Mouse (Mus musculus) neural tube, embryonic 14.5 days (tissue): Measurements from ENCODE around the gene Trim42. TPM values are rescaled to one million over a fixed set of nuclear protein-coding genes. Genes with fewer than 3 reads are reported as not detected.

Experiments
- ATAC-seq: fragments of 200-750 bp; cut with Nextera tagmentation; 2 replicates; pipeline ENCODE4 v1.8.0; 2017; ENCODE audit warnings: low read depth, mild to moderate bottlenecking, moderate TSS enrichment, moderate library complexity
- H3K27ac ChIP-seq: fragments of 300-500 bp; sonication (generic); 2 replicates; pipeline ENCODE4 v1.5.1; 2014; ENCODE audit warnings: low read depth, mild to moderate bottlenecking, control low read depth, low read length, moderate library complexity, mixed read lengths
- H3K27me3 ChIP-seq: fragments of 300-500 bp; sonication (generic); 2 replicates; pipeline ENCODE4 v1.6.1; 2014; ENCODE audit warnings: low read length; ENCODE audit not compliant: control insufficient read depth, insufficient read depth
- H3K36me3 ChIP-seq: fragments of 300-500 bp; sonication (generic); 2 replicates; pipeline ENCODE4 v1.6.1; 2014; ENCODE audit warnings: low read length, mixed read lengths; ENCODE audit not compliant: control insufficient read depth, insufficient read depth
- H3K4me1 ChIP-seq: fragments of 300-500 bp; sonication (generic); 2 replicates; pipeline ENCODE4 v1.6.1; 2014; ENCODE audit warnings: low read length; ENCODE audit not compliant: control insufficient read depth, insufficient read depth
- H3K4me2 ChIP-seq: fragments of 300-500 bp; sonication (generic); 2 replicates; pipeline ENCODE4 v1.6.1; 2014; ENCODE audit warnings: mild to moderate bottlenecking, low read depth, low read length, control low read depth
- H3K4me3 ChIP-seq: fragments of 300-500 bp; sonication (generic); 2 replicates; pipeline ENCODE4 v1.5.1; 2014; ENCODE audit warnings: low read depth, low read length, control low read depth, mixed read lengths
- H3K9ac ChIP-seq: fragments of 300-500 bp; sonication (generic); replicated peaks from 2 replicates; pipeline ENCODE4 v1.6.1; 2014; ENCODE audit warnings: low read depth, mild to moderate bottlenecking, control low read depth, low read length, mixed read lengths
- H3K9me3 ChIP-seq: fragments of 300-500 bp; sonication (generic); 2 replicates; pipeline ENCODE4 v1.6.1; 2016; ENCODE audit warnings: low read length; ENCODE audit not compliant: control insufficient read depth
- WGBS: fragments of 180-500 bp; shearing (Covaris S2); extraction: QIAGEN DNeasy Blood & Tissue Kit; methylation state at CpG from one replicate; pipeline ENCODE4 v1.1.7; 2014; 5-methylcytosine and 5-hydroxymethylcytosine counted together
- polyA plus RNA-seq: library from polyadenylated mRNA; unstranded; fragments of >200 nt; fragmentation: Nextera tagmentation; extraction: Ambion mirVana; gene quantifications from 2 replicates; pipeline ENCODE4 v1.2.1, GENCODE M21; 2014

The Trim42 gene
- polyA plus RNA-seq = not detected in 2 replicates

GRCm38 (mm10) chr9:97369591-97369990 is at the start of gene Trim42:
Trim42 (minus strand) TSS chr9:97369958.
- Histone ChIP-seq H3K27ac (no peak within 1 kb of the TSS), H3K4me3 (no peak within 1 kb of the TSS), H3K36me3 (no peaks in the 10 kb centered on the region), H3K4me2 (no peak within 1 kb of the TSS), H3K9me3 (no peaks in the 10 kb centered on the region), H3K4me1 (no peaks in the 10 kb centered on the region), H3K27me3 (no peaks in the 10 kb centered on the region), H3K9ac (no peak within 1 kb of the TSS)
- no peak for ATAC-seq
- 86% methylated on average over 7 of the region's 7 CpGs for WGBS

- no peak for ATAC-seq
- H3K4me1 ChIP-seq = no peaks in the 10 kb centered on the region
- 84% methylated on average over 6 of the region's 6 CpGs for WGBS
- H3K27ac ChIP-seq = no peak overlapping the region
- H3K27me3 ChIP-seq = no peaks in the 10 kb centered on the region
- no peak overlapping the region for H3K4me3 ChIP-seq
- no peaks in the 10 kb centered on the region for H3K9me3 ChIP-seq
- H3K4me2 ChIP-seq = no peak overlapping the region
- no peak overlapping the region for H3K9ac ChIP-seq
- H3K36me3 ChIP-seq = no peaks in the 10 kb centered on the region
Observed at GRCm38 (mm10) chr9:97414876-97415668, 45.3 kb upstream of the Trim42 start.

GRCm38 (mm10) chr9:97408142-97408541 is 38.4 kb upstream of the Trim42 start:
- no peak for ATAC-seq
- Histone ChIP-seq H3K4me1 (no peaks in the 10 kb centered on the region), H3K4me2 (no peak overlapping the region), H3K27ac (no peak overlapping the region), H3K36me3 (no peaks in the 10 kb centered on the region), H3K4me3 (no peak overlapping the region), H3K9me3 (no peaks in the 10 kb centered on the region), H3K9ac (no peak overlapping the region), H3K27me3 (no peaks in the 10 kb centered on the region)
- WGBS = 87% methylated on average over 2 of the region's 2 CpGs

GRCm38 (mm10) chr9:97356441-97356840 is 13.3 kb downstream of the Trim42 start:
- no peaks in the 10 kb centered on the region for H3K9me3 ChIP-seq
- no peak for ATAC-seq
- H3K4me3 ChIP-seq = no peak overlapping the region
- H3K27ac ChIP-seq = no peak overlapping the region
- H3K9ac ChIP-seq = no peak overlapping the region
- no peak overlapping the region for H3K4me2 ChIP-seq
- WGBS = 70% methylated on average over 6 of the region's 6 CpGs
- no peaks in the 10 kb centered on the region for H3K27me3 ChIP-seq
- H3K36me3 ChIP-seq = no peaks in the 10 kb centered on the region
- no peaks in the 10 kb centered on the region for H3K4me1 ChIP-seq

GRCm38 (mm10) chr9:97344767-97345297 is 24.9 kb downstream of the Trim42 start:
- WGBS = 55% methylated on average over 12 of the region's 12 CpGs
- ATAC-seq = peak; percentile 65; the same call in 1 of the 2 replicates

GRCm38 (mm10) chr9:97341772-97342171 is 28.0 kb downstream of the Trim42 start:
- no peak for ATAC-seq
- Histone ChIP-seq H3K4me1 (no peaks in the 10 kb centered on the region), H3K27me3 (no peaks in the 10 kb centered on the region), H3K9me3 (no peaks in the 10 kb centered on the region), H3K4me3 (no peak overlapping the region), H3K4me2 (no peak overlapping the region), H3K27ac (no peak overlapping the region), H3K36me3 (no peaks in the 10 kb centered on the region), H3K9ac (no peak overlapping the region)
- 68% methylated on average over 5 of the region's 5 CpGs for WGBS

More at GRCm38 (mm10) chr9:97344767-97345297, 24.9 kb downstream of the Trim42 start:
- Histone ChIP-seq H3K27me3 (no peaks in the 10 kb centered on the region), H3K9me3 (no peaks in the 10 kb centered on the region), H3K4me3 (no peak overlapping the region), H3K27ac (no peak overlapping the region), H3K4me2 (no peak overlapping the region), H3K36me3 (no peaks in the 10 kb centered on the region), H3K9ac (no peak overlapping the region), H3K4me1 (no peaks in the 10 kb centered on the region)

GRCm38 (mm10) chr9:97322846-97323245 is 46.9 kb downstream of the Trim42 start:
- no peak for ATAC-seq
- WGBS = 67% methylated on average over 3 of the region's 3 CpGs
- Histone ChIP-seq H3K4me1 (no peaks in the 10 kb centered on the region), H3K9ac (no peak overlapping the region), H3K4me2 (no peak overlapping the region), H3K9me3 (no peaks in the 10 kb centered on the region), H3K27me3 (no peaks in the 10 kb centered on the region), H3K27ac (no peak overlapping the region), H3K36me3 (no peaks in the 10 kb centered on the region), H3K4me3 (no peak overlapping the region)

GRCm38 (mm10) chr9:97322120-97322519 is 47.6 kb downstream of the Trim42 start:
- H3K4me2 ChIP-seq = no peak overlapping the region
- H3K4me1 ChIP-seq = no peaks in the 10 kb centered on the region
- H3K4me3 ChIP-seq = no peak overlapping the region
- no peaks in the 10 kb centered on the region for H3K9me3 ChIP-seq
- H3K36me3 ChIP-seq = no peaks in the 10 kb centered on the region
- 0 out of 2 replicates have a peak overlapping the region, but pooled peaks have one; percentile 25 for H3K9ac ChIP-seq
- 65% methylated on average over 10 of the region's 10 CpGs for WGBS
- ATAC-seq = no peak
- no peak overlapping the region for H3K27ac ChIP-seq
- no peaks in the 10 kb centered on the region for H3K27me3 ChIP-seq

GRCm38 (mm10) chr9:97315421-97316055 is 54.2 kb downstream of the Trim42 start:
- no peaks in the 10 kb centered on the region for H3K9me3 ChIP-seq
- H3K4me3 ChIP-seq = no peak overlapping the region
- H3K27ac ChIP-seq = no peak overlapping the region
- no peaks in the 10 kb centered on the region for H3K27me3 ChIP-seq
- no peak for ATAC-seq
- 73% methylated on average over 10 of the region's 10 CpGs for WGBS
- no peak overlapping the region for H3K4me2 ChIP-seq
- H3K9ac ChIP-seq = no peak overlapping the region
- H3K36me3 ChIP-seq = no peaks in the 10 kb centered on the region
- no peaks in the 10 kb centered on the region for H3K4me1 ChIP-seq
